Mouse (Mus musculus) ES-E14 (cell line): Measurements from ENCODE around the gene Ccdc114. TPM values are rescaled to one million over a fixed set of nuclear protein-coding genes. Genes with fewer than 3 reads are reported as not detected.
A peak's percentile ranks its signal among the peaks of the same experiment; 100 is the strongest.
"Not testable (repeated sequence)": the region's sequence is repeated elsewhere in the genome, so short reads cannot be mapped to it uniquely, and the experiment has no call there.

Experiments used
- DNase-seq: peaks from one replicate; pipeline ENCODE4 v3.0.0-alpha.2; 2013; ENCODE audit warnings: low read depth, low spot score
- H3K27ac ChIP-seq: 2 replicates; pipeline ENCODE4 v1.5.1; 2012; ENCODE audit warnings: low read depth, mild to moderate bottlenecking, low read length, moderate library complexity, mixed read lengths; ENCODE audit not compliant: poor library complexity, insufficient read depth, severe bottlenecking
- H3K36me3 ChIP-seq: 2 replicates; pipeline ENCODE4 v1.6.1; 2012; ENCODE audit warnings: mild to moderate bottlenecking, low read length, moderate library complexity, mixed read lengths; ENCODE audit not compliant: control insufficient read depth, poor library complexity, insufficient read depth, severe bottlenecking
- H3K4me1 ChIP-seq, 2 experiments: fragments of 150-350 bp in 1 of 2; sonication (generic) in 1 of 2; 2 replicates each; pipeline ENCODE4 v1.6.1; 2012; ENCODE audit warnings: low read length in 2 of 2, mild to moderate bottlenecking in 1 of 2, mixed read lengths in 1 of 2; ENCODE audit not compliant: control insufficient read depth in 2 of 2, insufficient read depth in 2 of 2, poor library complexity in 1 of 2
- H3K4me3 ChIP-seq, 2 experiments: fragments of 150-350 bp in 1 of 2; sonication (generic) in 1 of 2; 2 replicates each; pipeline ENCODE4 v1.5.1; 2012; ENCODE audit warnings: low read length in 2 of 2, low read depth in 1 of 2, mild to moderate bottlenecking in 1 of 2, mixed read lengths in 1 of 2; ENCODE audit not compliant: insufficient read depth in 1 of 2, poor library complexity in 1 of 2, severe bottlenecking in 1 of 2
- H3K9ac ChIP-seq: 2 replicates; pipeline ENCODE4 v1.6.1; 2012; ENCODE audit warnings: low read depth, mild to moderate bottlenecking, low read length, mixed read lengths; ENCODE audit not compliant: poor library complexity, insufficient read depth, severe bottlenecking
- H3K9me3 ChIP-seq: fragments of 150-350 bp; sonication (generic); 2 replicates; pipeline ENCODE4 v1.6.1; 2012; ENCODE audit warnings: low read depth, mild to moderate bottlenecking, low read length; ENCODE audit not compliant: control insufficient read depth, insufficient read depth
- CHD2 ChIP-seq: IDR thresholded peaks from 2 replicates; pipeline ENCODE4 v1.6.1; 2014; ENCODE audit warnings: mild to moderate bottlenecking, low read depth, low read length, inconsistent platforms
- HCFC1 ChIP-seq: IDR thresholded peaks from 2 replicates; pipeline ENCODE4 v1.6.1; 2012; ENCODE audit warnings: low read length, inconsistent platforms, borderline replicate concordance; ENCODE audit not compliant: insufficient read depth
- MAFK ChIP-seq: IDR thresholded peaks from 2 replicates; pipeline ENCODE4 v1.6.1; 2014; ENCODE audit warnings: mild to moderate bottlenecking, low read depth, low read length, inconsistent platforms; ENCODE audit not compliant: insufficient read depth
- ZC3H11A ChIP-seq: IDR thresholded peaks from 2 replicates; pipeline ENCODE4 v1.6.1; 2012; ENCODE audit warnings: low read depth, mild to moderate bottlenecking, inconsistent platforms, low read length, borderline replicate concordance
- ZNF384 ChIP-seq: IDR thresholded peaks from 2 replicates; pipeline ENCODE4 v1.6.1; 2012; ENCODE audit warnings: low read depth, low read length, inconsistent platforms
- in situ Hi-C, 2 experiments: fragments of 600-800 bp; cut with MboI; formaldehyde crosslinking; loops; one replicate each; pipeline ENCODE4 v1.15.1; 2025; ENCODE audit warnings: low sequenced_read_pairs in 2 of 2, inconsistent platforms in 1 of 2; ENCODE audit not compliant: unreplicated experiment in 2 of 2
- total RNA-seq: library from RNA; depleted of rRNA; stranded (reverse); fragments of 300-350 nt; gene quantifications from 2 replicates; pipeline ENCODE4 v1.2.3, GENCODE M21; 2012; rRNA removed

Gene Ccdc114
- 7.7 and 12.5 TPM in 2 replicates for total RNA-seq

- in situ Hi-C loops, result loop anchor here in 1 of 2 experiments (10.0 kb wide), 1 partner anchor 179 kb away; no protein-coding TSS in a partner anchor
- Histone ChIP-seq H3K27ac (peak within 1 kb of the TSS; percentile 77), H3K9ac (peak within 1 kb of the TSS; percentile 71), H3K9me3 (no peaks in the 10 kb centered on the region), H3K4me3 (peak within 1 kb of the TSS; percentile 67 to 86), H3K36me3 (no peaks in the 10 kb centered on the region), H3K4me1 (peaks cover 6 to 17% of the 10 kb centered on the region in 2 experiments; a peak in 2 of 4 replicates)
- TF ChIP-seq MAFK (no peak), ZNF384 (no peak), ZC3H11A (no peak), CHD2 (0 out of 2 replicates have a peak, but pooled peaks have one; percentile 18), HCFC1 (peak; percentile 54; the same call in 1 of the 2 replicates)
- DNase-seq, result peak; percentile 72
Observed at GRCm38 (mm10) chr7:45923762-45924428, at the start of gene Ccdc114. Gene Ccdc114, plus strand, starts transcription at chr7:45924072.

GRCm38 (mm10) chr7:45876895-45877294, 47.0 kb upstream of the Ccdc114 start:
- H3K9ac ChIP-seq, result no peak overlapping the region
- H3K27ac ChIP-seq, result no peak overlapping the region
- in situ Hi-C loops, result no loop called here
- no peaks in the 10 kb centered on the region for H3K9me3 ChIP-seq
- TF ChIP-seq ZNF384, result no peak
- TF ChIP-seq CHD2, result no peak
- no peak for TF ChIP-seq MAFK
- no peak for TF ChIP-seq HCFC1
- no peak for TF ChIP-seq ZC3H11A
- DNase-seq, result no peak
- H3K36me3 ChIP-seq, result peaks cover 17% of the 10 kb centered on the region
- no peak overlapping the region for H3K4me3 ChIP-seq
- H3K4me1 ChIP-seq, result peaks cover 1 to 5% of the 10 kb centered on the region in 2 experiments; a peak in 2 of 4 replicates

- H3K27ac ChIP-seq, H3K4me3 ChIP-seq, H3K4me1 ChIP-seq, H3K9ac ChIP-seq, in situ Hi-C loops, DNase-seq, H3K9me3 ChIP-seq: not testable (repeated sequence)
- peaks cover 22% of the 10 kb centered on the region for H3K36me3 ChIP-seq
Observed at GRCm38 (mm10) chr7:45878278-45878677, 45.6 kb upstream of the Ccdc114 start, which contains the start of gene Grin2d. Gene Grin2d, minus strand, starts transcription at chr7:45878378.

- Histone ChIP-seq H3K9me3 (no peaks in the 10 kb centered on the region), H3K4me1 (no peaks in the 10 kb centered on the region), H3K36me3 (peaks cover 15% of the 10 kb centered on the region), H3K9ac (no peak overlapping the region), H3K27ac (no peak overlapping the region), H3K4me3 (peak overlapping the region in 1 of 2 experiments; percentile 37; a peak in 1 of 4 replicates)
- DNase-seq, result no peak
- in situ Hi-C loops, result no loop called here
- no peak for TF ChIP-seq ZNF384
- no peak for TF ChIP-seq MAFK
- TF ChIP-seq CHD2, result no peak
- TF ChIP-seq HCFC1, result no peak
- no peak for TF ChIP-seq ZC3H11A
Observed at GRCm38 (mm10) chr7:45880531-45880930, 43.3 kb upstream of the Ccdc114 start.
